Mouse (Mus musculus) CH12.LX (cell line): ENCODE measurements around the gene Slu7. TPM values are rescaled to one million over a fixed set of nuclear protein-coding genes. Genes with fewer than 3 reads are reported as not detected.

Experiments used
- DNase-seq: peaks from one replicate; pipeline ENCODE4 v3.0.0-alpha.2; 2013; ENCODE audit errors: extremely low read depth
- H3K27ac ChIP-seq: 2 replicates; pipeline ENCODE4 v1.5.1; 2012; ENCODE audit warnings: low read depth, mild to moderate bottlenecking, control low read depth, moderate library complexity; ENCODE audit not compliant: insufficient read depth
- H3K27me3 ChIP-seq: replicated peaks from 2 replicates; pipeline ENCODE3; 2012; ENCODE audit warnings: inconsistent platforms
- H3K36me3 ChIP-seq, 2 experiments: replicated peaks in 1 of 2; 2 replicates each; pipeline versions ENCODE3 to v1.6.1; 2012; ENCODE audit warnings: inconsistent platforms in 1 of 2, low read length in 1 of 2, mild to moderate bottlenecking in 1 of 2, mixed read lengths in 1 of 2, moderate library complexity in 1 of 2; ENCODE audit not compliant: control insufficient read depth in 1 of 2, insufficient read depth in 1 of 2
- H3K4me1 ChIP-seq, 2 experiments: 2 replicates each; pipeline ENCODE4 v1.6.1; 2012; ENCODE audit warnings: inconsistent platforms in 1 of 2, moderate library complexity in 1 of 2; ENCODE audit not compliant: insufficient read depth in 2 of 2, control insufficient read depth in 1 of 2
- H3K4me2 ChIP-seq: 2 replicates; pipeline ENCODE4 v1.6.1; 2012; ENCODE audit warnings: low read depth, mild to moderate bottlenecking, control low read depth; ENCODE audit not compliant: poor library complexity, insufficient read depth, severe bottlenecking
- H3K4me3 ChIP-seq, 3 experiments: fragments of 150-350 bp in 1 of 3; sonication (generic) in 1 of 3; replicated peaks in 1 of 3; 2 replicates each; pipeline versions ENCODE3 to v1.5.1; 2011 to 2012; ENCODE audit warnings: low read depth in 2 of 3, low read length in 2 of 3, mild to moderate bottlenecking in 2 of 3, moderate library complexity in 2 of 3, control low read depth in 1 of 3, improper control_type of control experiment in 1 of 3, inconsistent platforms in 1 of 3, mixed read lengths in 1 of 3; ENCODE audit not compliant: poor library complexity in 1 of 3
- H3K79me2 ChIP-seq: replicated peaks from 2 replicates; pipeline ENCODE4 v1.6.1; 2012; ENCODE audit warnings: mild to moderate bottlenecking, moderate library complexity; ENCODE audit not compliant: control insufficient read depth, poor library complexity, insufficient read depth, severe bottlenecking; ENCODE audit errors: extremely low read depth
- H3K9ac ChIP-seq: 2 replicates; pipeline ENCODE4 v1.6.1; 2012; ENCODE audit warnings: low read depth, mild to moderate bottlenecking, control low read depth, moderate library complexity; ENCODE audit not compliant: insufficient read depth
- H3K9me3 ChIP-seq: replicated peaks from 2 replicates; pipeline ENCODE3; 2012; ENCODE audit warnings: low read length, inconsistent platforms, mixed read lengths
- BHLHE40 ChIP-seq: IDR thresholded peaks from 2 replicates; pipeline ENCODE4 v1.6.1; 2011; ENCODE audit warnings: mild to moderate bottlenecking, low read depth, low read length, improper control_type of control experiment
- CHD1 ChIP-seq: IDR thresholded peaks from 2 replicates; pipeline ENCODE4 v1.6.1; 2012; ENCODE audit warnings: low read depth, low read length, improper control_type of control experiment, inconsistent platforms
- CHD2 ChIP-seq: IDR thresholded peaks from 2 replicates; pipeline ENCODE4 v1.6.1; 2011; ENCODE audit warnings: low read length, improper control_type of control experiment
- CTCF ChIP-seq, 2 experiments: IDR thresholded peaks in 1 of 2; conservative IDR thresholded peaks in 1 of 2; 2 replicates each; pipeline ENCODE4 v1.5.1; 2011 to 2012; ENCODE audit warnings: low read depth in 2 of 2, low read length in 2 of 2, improper control_type of control experiment in 1 of 2, inconsistent platforms in 1 of 2, mild to moderate bottlenecking in 1 of 2, moderate library complexity in 1 of 2
- E2F4 ChIP-seq: IDR thresholded peaks from 2 replicates; pipeline ENCODE4 v1.6.1; 2011; ENCODE audit warnings: low read depth, low read length, improper control_type of control experiment; ENCODE audit not compliant: insufficient replicate concordance
- ELF1 ChIP-seq: IDR thresholded peaks from 2 replicates; pipeline ENCODE4 v1.6.1; 2014; ENCODE audit warnings: low read depth, mild to moderate bottlenecking, inconsistent platforms, low read length, improper control_type of control experiment
- ETS1 ChIP-seq: conservative IDR thresholded peaks from 2 replicates; pipeline ENCODE4 v1.6.1; 2012; ENCODE audit warnings: low read depth, mild to moderate bottlenecking, inconsistent platforms, low read length, improper control_type of control experiment, moderate library complexity
- HCFC1 ChIP-seq: IDR thresholded peaks from 2 replicates; pipeline ENCODE4 v1.6.1; 2012; ENCODE audit warnings: low read depth, mild to moderate bottlenecking, inconsistent platforms, low read length, improper control_type of control experiment
- IRF4 ChIP-seq: IDR thresholded peaks from 2 replicates; pipeline ENCODE4 v1.6.1; 2014; ENCODE audit warnings: low read depth, mild to moderate bottlenecking, inconsistent platforms, low read length, improper control_type of control experiment
- JUND ChIP-seq: conservative IDR thresholded peaks from 2 replicates; pipeline ENCODE4 v1.6.1; 2011; ENCODE audit warnings: low read depth, low read length, improper control_type of control experiment
- MAX ChIP-seq: IDR thresholded peaks from 2 replicates; pipeline ENCODE4 v1.6.1; 2011; ENCODE audit warnings: low read length, improper control_type of control experiment
- MEF2A ChIP-seq: IDR thresholded peaks from 2 replicates; pipeline ENCODE4 v1.6.1; 2014; ENCODE audit warnings: low read depth, mild to moderate bottlenecking, inconsistent platforms, low read length, improper control_type of control experiment, borderline replicate concordance
- MXI1 ChIP-seq: IDR thresholded peaks from 2 replicates; pipeline ENCODE4 v1.6.1; 2011; ENCODE audit warnings: mild to moderate bottlenecking, low read depth, low read length, improper control_type of control experiment
- MYC ChIP-seq: IDR thresholded peaks from 2 replicates; pipeline ENCODE4 v1.6.1; 2011; ENCODE audit warnings: low read depth, mild to moderate bottlenecking, improper control_type of control experiment, low read length
- NELFE ChIP-seq: IDR thresholded peaks from 2 replicates; pipeline ENCODE4 v1.6.1; 2011; ENCODE audit warnings: low read depth, low read length, improper control_type of control experiment
- POLR2A ChIP-seq: IDR thresholded peaks from 2 replicates; pipeline ENCODE4 v1.6.1; 2011; ENCODE audit warnings: low read depth, mild to moderate bottlenecking, improper control_type of control experiment, low read length
- POLR2AphosphoS2 ChIP-seq: IDR thresholded peaks from 2 replicates; pipeline ENCODE4 v1.6.1; 2011; ENCODE audit warnings: low read depth, low read length, improper control_type of control experiment
- SIN3A ChIP-seq: IDR thresholded peaks from 2 replicates; pipeline ENCODE4 v1.6.1; 2012; ENCODE audit warnings: low read length, improper control_type of control experiment, inconsistent platforms
- SMC3 ChIP-seq: IDR thresholded peaks from 2 replicates; pipeline ENCODE4 v1.6.1; 2011; ENCODE audit warnings: low read depth, low read length, improper control_type of control experiment
- TBP ChIP-seq: conservative IDR thresholded peaks from 2 replicates; pipeline ENCODE4 v1.6.1; 2011; ENCODE audit warnings: low read depth, low read length, improper control_type of control experiment
- USF1 ChIP-seq: IDR thresholded peaks from 2 replicates; pipeline ENCODE4 v1.6.1; 2014; ENCODE audit warnings: low read depth, mild to moderate bottlenecking, inconsistent platforms, low read length, improper control_type of control experiment
- ZMIZ1 ChIP-seq: IDR thresholded peaks from 2 replicates; pipeline ENCODE4 v1.6.1; 2012; ENCODE audit warnings: low read depth, mild to moderate bottlenecking, inconsistent platforms, low read length, improper control_type of control experiment
- ZNF384 ChIP-seq: IDR thresholded peaks from 2 replicates; pipeline ENCODE4 v1.6.1; 2012; ENCODE audit warnings: low read depth, low read length, improper control_type of control experiment, inconsistent platforms
- dilution Hi-C: fragments of 300-500 bp; cut with MboI; formaldehyde crosslinking; loops from 2 replicates; pipeline ENCODE4 v1.14.3; 2020; ENCODE audit warnings: low sequenced_read_pairs; ENCODE audit not compliant: extremely low pct_unique_long_range_greater_than_20kb, extremely low pct_ligation_motif_present
- in situ Hi-C: fragments of 300-500 bp; cut with MboI; formaldehyde crosslinking; loops from 3 replicates; pipeline ENCODE4 v1.14.3; 2019; ENCODE audit warnings: low sequenced_read_pairs, low pct_ligation_motif_present, low pct_unique_long_range_greater_than_20kb, mixed read lengths
- polyA plus RNA-seq: library from polyadenylated mRNA; unstranded; fragments of >175 nt; gene quantifications from 2 replicates; pipeline ENCODE4 v1.2.1, GENCODE M21; 2012; ENCODE audit warnings: low read depth; ENCODE audit not compliant: insufficient read length
- total RNA-seq, 2 experiments: library from RNA; depleted of rRNA; stranded (reverse); fragments of 300-350 nt in 1 of 2; fragments of >200 nt in 1 of 2; gene quantifications; 2 replicates each; pipeline ENCODE4 v1.2.3; 2012 to 2014

Gene Slu7
- total and polyA plus RNA-seq, 3 experiments: 41.6 to 66.8 (median 60.3) TPM

- peaks cover 7% of the 10 kb centered on the region for H3K79me2 ChIP-seq
- no peaks in the 10 kb centered on the region for H3K27me3 ChIP-seq
- peaks cover 4% of the 10 kb centered on the region for H3K9me3 ChIP-seq
- DNase-seq: peak; percentile 49
- in situ Hi-C loops: no loop called here
- no peaks in the 10 kb centered on the region for H3K36me3 ChIP-seq
- dilution Hi-C loops: no loop called here
- 0 out of 2 replicates have a peak, but pooled peaks have one; percentile 62 for TF ChIP-seq SIN3A
- 0 out of 2 replicates have a peak, but pooled peaks have one; percentile 7 for TF ChIP-seq ELF1
- no peak for TF ChIP-seq USF1
- TF ChIP-seq BHLHE40: no peak
- TF ChIP-seq MAX: no peak; the same call in none of the 2 replicates
- no peak; the same call in 1 of the 2 replicates for TF ChIP-seq ETS1
- no peak for TF ChIP-seq CHD2
- TF ChIP-seq POLR2A: peak; percentile 77
- no peak for TF ChIP-seq ZMIZ1
- no peak for TF ChIP-seq JUND
- no peak for TF ChIP-seq ZNF384
- no peak for TF ChIP-seq CTCF (conservative IDR thresholded peaks at IDR 0.05 in 1 of 2, IDR thresholded peaks at IDR 0.05 in 1 of 2; ENCODE audit: low read depth in 2 of 2, low read length in 2 of 2)
- 0 out of 2 replicates have a peak, but pooled peaks have one; percentile 56 for TF ChIP-seq POLR2AphosphoS2
- peak; percentile 65 for TF ChIP-seq TBP
- TF ChIP-seq NELFE: peak; percentile 61; the same call in 1 of the 2 replicates
- 0 out of 2 replicates have a peak, but pooled peaks have one; percentile 6 for TF ChIP-seq MEF2A
- TF ChIP-seq CHD1: no peak
- no peak for TF ChIP-seq HCFC1
- TF ChIP-seq MXI1: no peak
- TF ChIP-seq E2F4: no peak
- H3K4me2 ChIP-seq: peak overlapping the region; percentile 87
- peak overlapping the region; percentile 82 for H3K27ac ChIP-seq
- H3K9ac ChIP-seq: peak overlapping the region; percentile 63
- H3K4me1 ChIP-seq: peaks cover 23 to 48% of the 10 kb centered on the region in 2 experiments
- H3K4me3 ChIP-seq: peak overlapping the region; percentile 14 to 61 (median 55)
These were observed 40.8 kb upstream of the Slu7 start for GRCm38 (mm10) chr11:43392757-43393156.

- Histone ChIP-seq H3K79me2 (peaks cover 7% of the 10 kb centered on the region; the same call in 1 of the 2 replicates), H3K4me3 (peak overlapping the region; percentile 14 to 61 (median 55)), H3K4me2 (peak overlapping the region; percentile 87), H3K9ac (peak overlapping the region; percentile 63), H3K9me3 (peaks cover 4% of the 10 kb centered on the region), H3K4me1 (peaks cover 23 to 44% of the 10 kb centered on the region in 2 experiments), H3K36me3 (no peaks in the 10 kb centered on the region), H3K27ac (peak overlapping the region; percentile 82), H3K27me3 (no peaks in the 10 kb centered on the region)
- DNase-seq: no peak
- dilution Hi-C loops (no loop called here), in situ Hi-C loops (no loop called here)
- TF ChIP-seq IRF4 (0 out of 2 replicates have a peak, but pooled peaks have one; percentile 14), ZNF384 (peak; percentile 75), CHD1 (0 out of 2 replicates have a peak, but pooled peaks have one; percentile 71), USF1 (peak; percentile 24), SMC3 (no peak), ETS1 (no peak; the same call in 1 of the 2 replicates), E2F4 (no peak), MXI1 (peak; percentile 86), BHLHE40 (peak; percentile 60), MYC (peak; percentile 73; the same call in 1 of the 2 replicates), HCFC1 (no peak), MEF2A (0 out of 2 replicates have a peak, but pooled peaks have one; percentile 5), MAX (peak; percentile 13; the same call in 1 of the 2 replicates)
These were observed 40.2 kb upstream of the Slu7 start for GRCm38 (mm10) chr11:43393325-43393724.
